Mouse (Mus musculus) testis, postnatal 14 days (tissue): ENCODE measurements around the gene Tbc1d10a.
A peak's percentile ranks its signal among the peaks of the same experiment; 100 is the strongest.

Experiments used
- DNase-seq: peaks from one replicate; pipeline ENCODE4 v3.0.0; 2021; ENCODE audit warnings: low spot score

Tbc1d10a gene

DNA sequence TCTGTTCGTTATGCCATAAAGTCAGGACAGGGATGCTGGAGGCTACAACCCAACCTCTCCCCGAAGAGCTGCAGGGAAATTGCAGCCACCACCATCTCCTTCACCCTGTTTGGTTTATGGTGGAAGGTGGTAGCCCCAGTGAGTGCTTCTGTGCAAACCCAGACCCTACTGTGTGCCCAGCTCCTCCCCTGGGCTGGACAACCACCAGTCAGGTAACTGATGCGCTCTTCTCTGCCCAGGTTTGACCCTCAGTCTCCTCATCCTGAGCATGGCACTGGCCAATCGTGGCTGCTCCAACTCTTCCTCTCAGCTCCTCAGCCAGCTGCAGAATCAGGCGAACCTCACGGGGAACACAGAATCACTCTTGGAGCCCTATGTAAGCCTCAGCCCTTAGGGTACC, 51.6 kb downstream of the Tbc1d10a start:
- DNase-seq = no peak

DNA sequence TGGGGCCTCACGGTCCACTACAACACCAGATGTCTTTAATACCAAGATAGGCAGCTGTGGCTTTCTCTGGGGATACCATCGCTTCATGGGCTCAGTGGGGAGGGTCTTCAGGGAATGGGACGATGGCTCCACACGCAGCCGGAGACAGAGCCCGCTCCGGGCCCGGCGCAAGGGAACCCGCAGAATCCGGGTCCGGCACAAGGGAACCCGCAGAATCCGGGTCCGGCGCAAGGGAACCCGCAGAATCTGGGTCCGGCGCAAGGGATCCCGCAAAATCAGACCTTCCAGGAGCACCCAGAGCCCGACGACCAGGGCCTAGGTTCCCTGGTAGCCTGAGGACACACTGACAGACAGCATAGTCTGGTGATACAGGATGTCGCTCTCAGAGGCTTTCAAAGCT, 53.1 kb downstream of the Tbc1d10a start:
- no peak for DNase-seq

DNA sequence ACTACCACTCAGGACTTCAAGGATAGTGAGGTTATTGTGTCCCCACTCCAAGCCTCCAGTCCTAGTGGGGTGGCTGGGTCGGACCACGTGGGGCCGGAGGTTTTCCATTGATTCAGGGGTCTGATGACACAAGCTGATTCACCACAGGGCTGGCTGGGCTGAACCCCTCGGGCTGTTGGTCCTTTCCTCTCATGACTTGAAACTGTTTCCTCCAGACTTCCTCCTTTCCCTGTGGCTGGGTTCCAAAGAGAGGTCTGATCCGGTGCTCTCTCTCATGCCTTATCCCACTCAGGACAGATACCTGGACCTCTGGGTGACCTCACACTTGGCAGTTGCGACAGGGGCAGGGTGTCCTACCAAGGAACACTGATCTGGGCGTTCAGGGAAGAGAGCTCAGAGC, 53.6 kb downstream of the Tbc1d10a start:
- no peak for DNase-seq

DNA sequence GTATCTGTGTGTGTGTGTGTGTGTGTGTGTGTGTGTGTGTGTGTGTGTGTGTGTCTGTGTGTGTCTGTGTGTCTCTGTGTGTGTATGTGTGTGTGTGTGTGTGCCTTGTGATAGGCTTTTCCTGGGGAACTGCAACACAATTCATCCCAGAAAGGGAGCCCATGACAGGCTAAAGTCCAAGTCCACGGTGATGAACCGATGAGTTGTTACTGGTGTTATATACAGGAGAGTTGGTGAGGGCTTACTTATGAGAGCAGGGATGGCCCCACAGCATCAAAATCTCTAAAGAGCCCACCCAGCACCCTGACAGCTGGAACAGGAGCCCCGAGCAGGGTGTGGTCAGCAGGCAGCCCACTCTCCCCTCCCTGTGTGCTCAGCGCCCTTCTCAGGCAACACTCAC, 54.6 kb downstream of the Tbc1d10a start:
- DNase-seq = no peak

DNA sequence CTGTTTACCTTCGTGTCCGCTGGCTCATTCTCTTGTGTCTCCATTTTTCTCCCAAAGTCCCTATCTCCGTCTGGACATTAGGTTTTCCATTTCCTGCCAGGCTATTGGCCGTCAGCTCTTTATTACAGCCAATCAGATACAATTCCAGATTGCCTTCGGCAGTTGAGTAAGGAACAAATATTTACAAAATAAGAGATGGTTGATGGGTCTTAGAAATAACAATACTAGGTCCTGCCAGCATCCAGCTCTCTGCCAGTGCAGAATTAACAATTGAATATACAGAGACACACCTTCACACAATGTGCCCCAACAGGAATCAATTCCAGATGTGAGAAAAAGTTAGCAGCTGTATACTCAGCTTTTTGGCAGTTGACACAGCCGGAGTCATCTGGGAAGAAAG, 59.5 kb downstream of the Tbc1d10a start:
- DNase-seq = no peak

DNA sequence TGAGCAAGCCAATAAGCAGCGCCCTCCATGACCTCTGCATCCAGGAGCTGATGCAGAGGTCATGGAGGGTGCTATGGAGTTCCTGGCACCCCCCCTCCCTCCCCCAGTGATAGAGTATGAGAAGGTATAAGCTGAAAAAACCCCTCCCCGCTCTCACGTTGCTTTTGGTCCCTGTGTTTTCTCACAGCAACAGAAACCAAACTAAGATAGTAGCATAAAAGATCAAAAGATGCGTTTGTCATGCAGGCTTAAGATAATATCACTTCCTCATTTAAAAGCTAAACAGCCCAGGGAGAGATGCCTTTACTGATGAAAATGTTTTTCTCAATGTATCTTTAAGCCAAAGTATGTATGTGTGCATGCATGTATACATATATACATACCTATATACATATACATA, 60.0 kb downstream of the Tbc1d10a start:
- no peak for DNase-seq

DNA sequence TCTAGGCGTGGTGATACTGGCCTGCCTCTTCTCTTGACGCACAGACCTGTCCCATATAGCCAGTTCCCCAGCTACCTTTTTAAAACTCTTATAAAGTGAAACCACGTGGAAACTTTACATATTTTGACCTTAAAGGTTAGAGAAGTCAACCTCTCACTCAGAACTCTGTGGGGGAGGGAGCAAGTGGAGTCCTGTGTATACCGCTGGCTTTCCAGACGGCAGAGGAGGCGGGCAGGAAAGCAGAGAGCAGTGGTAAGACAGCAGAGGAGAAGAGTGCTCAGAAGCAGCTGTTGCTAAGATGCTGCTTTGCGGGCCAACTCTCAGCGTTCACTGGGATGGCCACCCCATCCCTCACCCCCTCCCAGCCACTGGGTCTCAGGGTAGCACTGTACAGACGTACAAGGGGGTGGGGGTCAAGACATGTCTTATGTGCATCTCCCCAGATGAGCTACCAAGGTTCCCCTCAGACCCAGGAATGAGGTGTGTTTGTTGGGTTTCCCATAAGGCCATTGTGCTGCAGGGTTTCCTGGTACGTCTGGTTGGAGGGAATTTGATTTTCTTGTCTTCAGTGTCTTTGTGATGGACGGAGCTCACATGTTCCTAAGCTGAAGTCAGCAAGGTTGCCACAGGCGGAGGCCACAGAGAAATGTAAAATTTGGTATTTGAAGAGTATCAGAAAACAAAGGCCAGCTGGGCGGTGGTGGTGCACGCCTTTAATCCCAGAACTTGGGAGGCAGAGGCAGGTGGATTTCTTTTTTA, 60.8 kb downstream of the Tbc1d10a start:
- no peak for DNase-seq

DNA sequence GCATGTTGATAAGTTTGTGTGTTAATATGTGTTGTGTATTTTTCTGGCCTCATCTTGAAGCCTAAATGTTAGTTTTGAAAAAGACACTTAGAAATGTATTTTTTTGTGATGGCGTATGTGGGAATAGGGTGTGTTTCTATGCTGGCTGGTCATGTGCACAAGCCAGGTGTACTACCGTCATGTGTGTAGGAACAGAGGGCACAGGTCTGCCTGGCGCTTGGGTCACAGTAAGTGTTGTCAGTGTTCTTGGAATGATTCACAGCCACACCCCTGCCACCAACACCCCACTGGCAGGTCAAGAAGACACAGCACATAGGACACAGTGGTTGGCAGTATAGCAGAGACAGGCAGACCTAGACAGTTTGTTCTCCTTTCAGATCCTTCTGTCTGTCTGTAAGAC, 62.6 kb downstream of the Tbc1d10a start:
- DNase-seq = no peak

DNA sequence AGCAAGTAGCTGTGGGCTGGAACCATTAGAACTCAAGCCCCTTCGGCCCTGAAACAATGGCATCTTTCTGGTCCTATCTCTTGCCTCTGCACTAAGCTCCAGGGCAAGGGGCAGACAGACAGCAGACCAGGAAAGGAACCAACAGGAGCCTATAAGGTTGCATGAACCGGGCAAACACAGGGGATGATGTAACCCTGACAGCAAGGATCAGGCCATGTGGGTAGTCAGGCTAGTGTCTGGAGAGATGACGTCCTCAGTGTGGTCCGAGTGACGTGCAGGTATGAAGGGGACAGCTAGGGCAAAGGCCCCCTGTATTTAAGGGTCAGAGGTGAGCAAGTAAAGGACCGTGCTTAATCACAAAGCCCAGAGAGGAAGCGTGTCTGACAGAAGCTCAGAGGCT, 63.7 kb downstream of the Tbc1d10a start:
- DNase-seq = no peak

DNA sequence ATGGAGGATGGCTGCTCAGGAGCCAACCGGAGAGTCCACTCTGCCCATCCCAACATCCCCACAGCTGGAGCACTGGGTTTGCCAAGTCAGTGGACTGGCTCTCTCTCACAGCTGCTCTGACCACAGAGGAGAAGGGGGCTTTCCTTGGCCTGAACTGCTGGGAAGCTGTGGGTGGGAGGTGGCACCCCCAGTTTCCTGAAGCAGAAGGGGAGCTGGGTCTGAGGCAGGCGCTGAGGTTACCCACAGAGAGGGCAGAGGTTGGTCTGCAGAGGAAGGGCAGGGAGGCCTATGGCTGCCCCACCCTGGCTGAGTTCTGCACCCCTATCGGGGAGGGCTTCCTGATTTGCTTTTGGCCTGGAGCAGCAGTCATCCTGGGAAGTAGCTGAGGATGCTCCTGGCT, 64.8 kb downstream of the Tbc1d10a start:
- no peak for DNase-seq

DNA sequence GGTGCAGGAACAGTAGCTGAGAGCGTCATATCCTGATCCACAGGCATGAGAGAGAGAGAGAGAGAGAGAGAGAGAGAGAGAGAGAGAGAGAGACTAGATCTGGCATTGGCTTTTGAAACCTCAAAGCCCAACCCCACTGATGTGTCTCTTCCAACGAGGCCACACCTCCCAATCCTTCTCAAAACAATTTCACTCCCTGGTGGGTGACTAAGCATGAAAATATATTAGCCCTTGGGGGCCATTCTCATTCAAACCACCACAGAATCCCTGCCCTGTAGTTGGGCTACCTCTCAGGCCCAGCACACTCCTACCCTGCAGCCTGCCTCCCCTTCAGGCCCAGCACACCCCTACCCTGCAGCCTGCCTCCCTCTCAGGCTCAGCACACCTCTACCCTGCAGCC, 66.3 kb downstream of the Tbc1d10a start:
- DNase-seq = no peak

DNA sequence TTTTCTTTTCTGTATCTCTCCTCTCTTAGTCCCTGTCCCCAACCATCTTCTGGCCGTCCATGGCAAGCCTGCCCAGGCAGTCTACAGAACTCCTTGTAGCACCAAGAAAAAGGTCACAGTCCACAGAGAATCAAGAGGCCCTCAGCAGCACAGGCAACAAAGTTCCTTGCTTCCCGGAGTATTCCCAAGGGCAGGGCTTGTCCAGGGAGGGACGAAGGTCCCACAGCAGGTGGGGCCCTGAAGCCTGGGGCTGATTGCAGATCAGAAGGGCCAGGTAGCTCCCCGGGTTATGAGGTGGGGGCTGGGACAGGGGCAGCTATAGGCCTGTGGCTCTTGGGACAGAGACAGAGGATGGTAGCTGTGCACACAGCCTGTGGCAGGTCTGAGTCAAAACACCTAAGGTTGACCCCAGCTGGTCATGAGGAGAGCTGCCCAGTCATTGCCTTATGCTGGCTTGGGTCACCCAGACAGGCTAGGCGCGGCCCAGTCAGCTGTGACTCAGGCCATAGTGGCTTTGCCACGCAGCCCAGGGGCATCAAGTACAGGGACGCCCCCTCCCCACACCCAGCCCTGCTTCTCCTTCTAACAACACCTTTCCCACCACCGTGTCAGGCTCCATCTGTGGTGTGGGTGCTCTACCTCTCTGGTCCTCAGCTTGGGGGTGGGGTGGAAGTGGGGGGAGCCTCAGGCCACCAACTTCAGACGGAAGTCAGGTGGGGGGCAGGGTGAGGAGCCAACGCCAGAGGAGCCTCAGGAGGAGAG, 70.4 kb downstream of the Tbc1d10a start, which contains the start of gene Lif:
TSS of gene Lif (plus strand) at position 712 of the 762 bp plus-strand sequence.
- DNase-seq = no peak

DNA sequence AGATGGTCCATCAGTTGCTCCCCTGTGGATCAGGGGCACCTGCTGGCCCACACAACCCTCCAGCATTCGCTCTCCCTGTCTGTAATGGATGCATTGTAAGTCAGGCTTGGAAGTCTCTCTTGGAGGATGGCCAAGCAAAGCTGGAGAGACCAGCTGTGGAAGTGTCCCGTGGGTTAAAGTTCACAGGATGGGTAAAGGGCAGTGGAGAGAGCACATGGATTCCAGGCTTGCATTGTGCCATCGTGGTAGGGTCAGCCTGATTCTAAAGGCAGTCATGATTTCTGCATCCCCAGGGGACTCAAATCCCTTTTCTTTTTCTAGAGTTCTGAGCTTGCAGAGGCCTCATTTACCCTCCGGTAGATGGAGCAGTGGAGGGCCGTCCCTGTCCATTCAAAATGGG, 71.2 kb downstream of the Tbc1d10a start:
- DNase-seq = no peak

DNA sequence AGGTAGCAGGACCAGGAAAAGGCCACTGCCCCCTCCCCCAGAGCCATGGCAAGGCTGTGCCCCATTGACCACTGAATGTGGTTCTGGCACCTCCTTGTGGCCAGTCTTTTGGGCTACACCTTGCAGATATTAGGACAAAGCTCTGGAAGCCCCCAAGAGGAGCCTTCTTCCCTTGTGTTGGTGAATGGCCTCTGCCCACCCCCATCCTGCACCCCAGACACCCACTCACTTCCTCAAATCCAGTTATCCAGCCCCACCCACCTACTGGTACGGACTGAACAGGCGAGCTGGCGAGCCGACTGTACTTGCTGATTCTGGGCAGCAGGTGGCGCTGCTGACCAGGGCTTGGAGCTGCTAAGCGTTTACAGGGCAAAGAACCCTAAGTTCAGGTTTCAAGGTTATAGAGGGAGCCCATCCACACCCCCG, 72.1 kb downstream of the Tbc1d10a start:
- DNase-seq = peak; percentile 73

DNA sequence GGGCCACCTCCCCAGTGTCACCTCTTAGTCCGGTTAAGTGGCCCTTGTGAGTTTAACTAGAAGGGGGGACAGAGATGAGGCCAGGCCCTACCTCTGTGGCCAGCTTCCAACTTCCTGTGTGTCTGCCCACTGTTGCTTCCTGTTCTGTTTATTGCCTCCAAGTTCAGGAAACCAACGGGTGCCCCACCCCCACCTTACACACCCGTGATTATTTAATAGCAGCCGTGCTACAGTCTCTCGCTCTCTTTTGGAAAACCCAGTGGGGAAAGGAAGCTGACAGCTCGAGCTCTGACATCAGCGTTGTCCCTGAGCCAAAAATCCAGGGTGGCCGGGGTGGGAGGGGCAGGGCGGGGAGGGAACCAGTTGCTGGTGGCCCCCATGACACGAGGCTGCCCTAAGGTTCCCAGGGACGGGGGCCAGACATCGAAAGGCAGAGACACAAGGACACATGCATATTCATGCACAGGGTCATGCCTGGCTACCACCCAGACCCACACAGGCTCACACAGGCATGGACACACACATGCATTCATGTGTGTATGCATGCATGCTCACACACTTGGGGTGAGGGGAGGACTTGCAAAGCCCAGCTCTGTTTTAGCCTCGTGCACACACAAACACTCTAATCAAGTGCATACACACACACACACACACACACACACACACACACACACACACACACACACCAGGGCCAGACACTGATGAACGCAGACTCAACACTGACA, 74.0 kb downstream of the Tbc1d10a start:
- DNase-seq = no peak

DNA sequence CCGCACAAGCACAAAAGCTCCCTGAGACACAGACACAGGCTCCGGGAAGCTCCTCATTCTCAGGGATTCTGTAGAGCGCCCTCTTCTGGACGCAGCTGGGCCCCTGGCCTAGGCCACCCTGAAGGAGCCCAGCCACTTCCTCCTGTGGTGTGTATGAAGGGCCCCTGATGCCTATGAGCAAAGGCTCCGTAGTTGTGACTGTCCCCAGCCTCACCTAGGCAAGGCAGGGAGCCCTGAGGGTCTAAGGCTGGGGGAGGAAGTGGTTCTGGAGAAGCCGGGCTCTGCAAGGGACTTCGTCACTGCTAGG, 74.6 kb downstream of the Tbc1d10a start:
- no peak for DNase-seq

DNA sequence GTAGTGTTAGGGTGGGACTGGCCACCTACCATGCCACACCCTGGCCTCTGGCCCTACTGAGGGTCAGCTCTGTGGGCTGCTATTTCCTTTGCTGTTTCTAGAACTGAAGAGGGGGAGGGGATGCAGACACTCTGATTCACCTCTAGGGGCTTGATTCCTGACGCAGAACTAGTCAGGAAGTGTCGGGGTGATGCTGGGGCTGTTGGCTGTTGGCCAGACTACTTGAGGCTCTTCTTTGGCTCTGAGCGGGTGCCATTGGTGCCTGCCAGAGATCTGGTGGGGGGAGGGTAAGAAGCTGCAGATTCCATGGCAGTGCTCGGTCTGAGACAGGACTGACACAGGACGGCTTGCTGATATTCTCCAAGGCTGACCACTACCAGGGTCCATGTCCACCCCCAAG, 75.4 kb downstream of the Tbc1d10a start:
- DNase-seq = no peak

DNA sequence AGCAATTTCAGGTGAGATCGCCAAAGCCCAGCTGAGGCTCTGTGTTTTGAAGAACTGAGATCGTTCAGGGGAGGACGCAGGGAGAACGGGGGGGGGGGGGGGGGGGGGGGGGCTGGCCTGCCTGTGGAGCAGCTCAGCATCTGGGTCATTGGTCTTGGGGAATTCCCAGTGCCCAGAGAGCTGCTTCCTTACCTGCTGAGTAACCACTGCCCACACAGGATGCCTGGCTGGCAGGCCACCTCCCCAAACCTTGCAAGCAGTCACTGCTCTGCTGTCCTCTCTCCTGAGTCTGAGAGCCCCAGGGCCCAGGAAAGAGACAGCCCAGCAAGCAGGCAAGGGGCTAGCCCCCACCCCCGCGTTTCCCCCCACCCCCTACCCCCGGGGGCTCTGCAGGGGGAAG, 76.3 kb downstream of the Tbc1d10a start:
- no peak for DNase-seq

DNA sequence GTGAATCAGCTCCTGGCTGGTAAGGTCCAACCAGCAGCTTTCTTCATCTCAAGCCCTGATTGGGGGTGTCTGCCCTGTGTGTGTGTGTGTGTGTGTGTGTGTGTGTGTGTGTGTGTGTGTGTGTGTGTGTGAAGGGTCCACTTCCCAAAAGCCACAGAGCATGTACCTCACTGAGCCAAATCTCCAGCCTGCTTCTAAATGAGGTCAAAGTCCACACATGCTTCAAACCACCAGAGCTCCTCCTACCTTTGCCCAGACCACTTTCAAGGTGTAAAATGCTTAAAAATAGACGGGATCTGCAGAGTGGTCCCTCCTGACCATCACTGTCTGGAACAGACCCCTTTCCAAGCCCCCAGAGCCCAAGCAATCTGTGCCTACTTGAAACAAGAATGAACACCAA, 76.7 kb downstream of the Tbc1d10a start:
- DNase-seq = no peak

DNA sequence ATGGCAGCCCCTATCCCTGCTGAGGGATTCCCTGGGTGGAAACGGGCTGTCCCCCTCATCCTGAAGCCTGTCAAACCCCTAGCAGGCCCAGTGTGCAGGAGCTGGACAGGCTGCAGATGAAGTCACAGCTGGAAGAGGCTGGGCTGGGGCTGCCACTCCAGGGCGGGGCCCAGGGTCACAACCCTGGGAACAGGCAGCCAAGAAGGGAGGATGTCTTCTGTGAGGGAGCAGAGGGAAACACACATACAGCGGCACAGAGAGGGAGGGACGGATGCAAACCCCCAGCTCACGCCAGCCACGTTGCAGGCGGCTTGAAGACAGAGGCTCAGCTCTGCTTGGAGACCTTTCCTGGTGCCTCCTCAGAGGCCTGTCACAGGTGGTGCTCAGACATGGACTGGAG, 77.5 kb downstream of the Tbc1d10a start:
- DNase-seq = peak; percentile 45
